Mouse (Mus musculus): ENCODE data around the gene Arhgap19. TPM values are rescaled to one million over a fixed set of nuclear protein-coding genes. Genes with fewer than 3 reads are reported as not detected.

Gene Arhgap19
- polyA plus RNA-seq, 1 experiment from 2014 or later = 36.0 TPM

DNA sequence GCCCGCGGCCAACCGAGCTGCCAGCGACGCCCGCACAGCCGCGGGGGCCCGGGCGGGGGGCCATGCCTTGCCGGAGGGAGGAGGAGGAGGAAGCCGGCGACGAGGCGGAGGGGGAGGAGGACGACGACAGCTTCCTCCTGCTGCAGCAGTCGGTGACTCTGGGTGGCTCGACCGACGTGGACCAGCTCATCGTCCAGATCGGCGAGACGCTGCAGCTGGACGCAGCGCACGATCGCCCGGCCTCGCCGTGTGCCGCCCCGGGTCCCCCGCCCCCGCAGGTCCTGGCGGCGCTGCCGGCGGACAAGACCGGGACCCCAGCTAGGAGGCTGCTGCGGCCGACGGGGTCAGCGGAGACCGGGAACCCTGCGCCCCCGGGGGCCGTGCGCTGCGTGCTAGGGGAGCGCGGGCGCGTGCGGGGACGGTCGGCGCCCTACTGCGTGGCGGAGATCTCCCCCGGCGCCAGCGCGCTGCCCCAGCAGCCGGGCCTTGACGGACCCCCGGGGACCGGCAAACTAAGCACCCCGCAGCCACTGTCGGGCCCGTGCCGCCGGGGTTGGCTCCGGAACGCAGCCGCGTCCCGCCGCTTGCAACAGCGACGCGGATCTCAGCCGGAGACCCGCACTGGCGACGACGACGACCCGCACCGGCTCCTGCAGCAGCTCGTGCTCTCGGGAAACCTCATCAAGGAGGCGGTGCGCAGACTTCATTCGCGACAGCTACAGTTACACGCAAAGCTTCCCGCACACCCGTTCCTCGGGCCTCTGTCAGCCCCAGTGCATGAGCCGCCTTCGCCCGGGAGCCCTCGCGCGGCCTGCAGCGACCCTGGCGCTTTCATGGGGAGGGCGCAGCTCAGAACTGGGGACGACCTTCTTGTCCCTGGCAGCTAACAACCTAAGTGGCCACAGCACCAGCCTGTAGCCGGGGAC, 28.5 kb upstream of the Arhgap19 start:
- H3K4me1 ChIP-seq = peaks cover 41% of the 10 kb centered on the region
- H3K4me3 ChIP-seq (replicated peaks) = peak overlapping the region; percentile 86
- peak; percentile 53 for ATAC-seq (ENCODE audit: low FRiP score)
- H3K9me3 ChIP-seq = no peaks in the 10 kb centered on the region
- WGBS = under 1% methylated on average over 107 of the region's 112 CpGs
- H3K36me3 ChIP-seq (replicated peaks) = no peaks in the 10 kb centered on the region
- H3K9ac ChIP-seq = peak overlapping the region; percentile 80
- peaks cover 18% of the 10 kb centered on the region; the same call in 1 of the 2 replicates for H3K27me3 ChIP-seq
- peak overlapping the region; percentile 92 for H3K27ac ChIP-seq
- H3K4me2 ChIP-seq = peak overlapping the region; percentile 99

DNA sequence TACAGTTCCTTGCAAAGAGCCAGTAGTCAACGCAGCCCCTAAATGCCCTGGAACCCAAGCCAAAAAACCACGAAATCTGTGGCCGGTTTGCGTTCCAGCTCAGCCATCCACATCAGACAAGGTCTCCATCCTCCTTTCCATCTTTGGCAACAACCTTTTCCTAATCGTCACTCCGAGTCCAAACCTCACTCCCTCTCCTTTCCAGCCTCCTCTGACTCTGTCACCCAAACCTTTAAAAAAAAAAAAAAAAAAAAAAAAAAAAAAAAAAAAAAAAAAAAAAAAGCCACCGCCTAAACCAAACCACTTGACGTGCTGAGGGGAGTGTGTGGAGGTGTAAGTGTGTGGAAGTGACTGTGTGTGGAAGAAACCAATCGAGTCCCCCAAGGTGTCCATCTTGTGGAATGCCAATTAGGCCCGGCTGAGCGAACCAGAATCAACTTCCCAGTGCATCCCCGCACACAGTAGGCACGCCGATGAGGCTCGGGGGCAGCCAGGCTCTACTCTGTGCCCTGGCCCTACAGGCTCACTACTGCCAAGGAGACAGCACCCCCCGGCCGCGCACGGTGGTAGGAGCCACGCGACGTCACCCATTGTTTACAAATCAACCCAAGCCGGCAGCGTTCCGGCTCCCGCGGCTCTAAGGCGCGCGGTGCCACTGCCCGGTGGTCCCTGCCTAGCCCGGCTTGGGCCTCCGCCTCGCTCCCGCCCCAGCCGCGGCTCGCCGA, 27.7 kb upstream of the Arhgap19 start, which contains the start of gene Frat1:
Frat1 (plus strand) TSS at position 590 of the 725 bp plus-strand sequence.
- Histone ChIP-seq H3K27ac (peak within 1 kb of the TSS; percentile 92), H3K4me2 (peak within 1 kb of the TSS; percentile 99), H3K4me3 (replicated peaks) (peak within 1 kb of the TSS; percentile 86), H3K27me3 (peaks cover 18% of the 10 kb centered on the region; the same call in 1 of the 2 replicates), H3K4me1 (peaks cover 36% of the 10 kb centered on the region), H3K9ac (peak within 1 kb of the TSS; percentile 80), H3K9me3 (no peaks in the 10 kb centered on the region), H3K36me3 (replicated peaks) (no peaks in the 10 kb centered on the region)
- WGBS = under 1% methylated on average over 37 of the region's 39 CpGs
- peak; percentile 94 for ATAC-seq (ENCODE audit: low FRiP score)

GRCm38 (mm10) chr19:41828941-41829340, 27.1 kb upstream of the Arhgap19 start:
- Histone ChIP-seq H3K4me3 (replicated peaks) (peak overlapping the region; percentile 86), H3K27ac (peak overlapping the region; percentile 82), H3K4me2 (peak overlapping the region; percentile 99), H3K36me3 (replicated peaks) (no peaks in the 10 kb centered on the region), H3K27me3 (peaks cover 18% of the 10 kb centered on the region; the same call in 1 of the 2 replicates), H3K4me1 (peaks cover 36% of the 10 kb centered on the region), H3K9ac (no peak overlapping the region), H3K9me3 (no peaks in the 10 kb centered on the region)
- WGBS = 65% methylated on average over 3 of the region's 3 CpGs
- ATAC-seq (ENCODE audit: low FRiP score) = no peak

DNA sequence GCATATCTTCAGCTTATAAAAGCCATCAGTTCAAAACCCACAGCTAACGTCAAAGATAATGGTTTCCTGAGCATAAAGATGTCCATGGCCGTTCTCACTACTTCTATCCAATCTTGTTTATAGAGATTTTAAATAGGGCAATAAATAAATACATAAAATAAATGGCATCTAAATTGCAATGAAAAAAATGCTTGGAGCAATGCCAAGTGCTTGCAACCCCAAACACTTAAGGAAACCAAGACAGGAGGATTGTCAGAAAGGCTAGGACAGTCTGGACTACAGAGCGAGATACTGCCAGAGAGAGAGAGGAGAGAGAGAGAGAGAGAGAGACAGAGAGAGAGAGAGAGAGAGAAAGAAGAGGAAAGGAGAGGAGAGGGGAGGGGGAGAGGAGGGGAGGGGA, 24.7 kb upstream of the Arhgap19 start:
- 76% methylated on average over 3 of the region's 3 CpGs for WGBS
- ATAC-seq (ENCODE audit: low FRiP score) = no peak

DNA sequence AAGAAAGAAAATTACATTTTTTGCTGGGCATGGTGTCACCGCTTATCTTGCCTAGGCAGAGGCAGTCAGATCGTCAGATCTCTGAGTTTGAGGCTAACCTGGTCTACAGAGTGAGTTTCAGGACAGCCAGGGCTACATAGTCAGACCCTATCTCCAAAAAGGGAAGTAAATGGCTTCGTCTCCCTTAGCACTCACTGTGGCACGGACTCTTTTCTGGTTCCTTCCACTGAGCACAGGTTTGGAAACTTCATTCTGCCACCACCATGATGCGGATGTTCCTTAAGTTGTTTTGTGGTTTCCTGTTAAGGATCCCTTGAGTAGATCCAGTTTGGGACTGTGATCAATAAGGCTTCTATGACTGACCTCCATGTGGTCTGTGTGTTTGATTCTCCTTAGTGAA, 23.1 kb upstream of the Arhgap19 start:
- Histone ChIP-seq H3K27ac (no peak overlapping the region), H3K27me3 (no peaks in the 10 kb centered on the region), H3K9me3 (no peaks in the 10 kb centered on the region), H3K4me1 (peaks cover 3% of the 10 kb centered on the region; the same call in 1 of the 2 replicates), H3K4me3 (replicated peaks) (no peak overlapping the region), H3K9ac (no peak overlapping the region), H3K36me3 (replicated peaks) (no peaks in the 10 kb centered on the region), H3K4me2 (no peak overlapping the region)
- no peak for ATAC-seq (ENCODE audit: low FRiP score)
- WGBS = 88% methylated on average over 5 of the region's 5 CpGs

More for the DNA sequence above, 24.7 kb upstream of the Arhgap19 start:
- no peaks in the 10 kb centered on the region for H3K36me3 ChIP-seq (replicated peaks)
- H3K4me1 ChIP-seq = peaks cover 14% of the 10 kb centered on the region
- no peak overlapping the region for H3K4me3 ChIP-seq (replicated peaks)
- no peak overlapping the region for H3K9ac ChIP-seq
- peaks cover 3% of the 10 kb centered on the region; the same call in 1 of the 2 replicates for H3K27me3 ChIP-seq
- no peak overlapping the region for H3K4me2 ChIP-seq
- no peak overlapping the region for H3K27ac ChIP-seq
- no peaks in the 10 kb centered on the region for H3K9me3 ChIP-seq

GRCm38 (mm10) chr19:41822589-41822988, 20.7 kb upstream of the Arhgap19 start:
- ATAC-seq (ENCODE audit: low FRiP score) = no peak
- no peak overlapping the region for H3K4me2 ChIP-seq
- 89% methylated on average over 1 of the region's 1 CpGs for WGBS

DNA sequence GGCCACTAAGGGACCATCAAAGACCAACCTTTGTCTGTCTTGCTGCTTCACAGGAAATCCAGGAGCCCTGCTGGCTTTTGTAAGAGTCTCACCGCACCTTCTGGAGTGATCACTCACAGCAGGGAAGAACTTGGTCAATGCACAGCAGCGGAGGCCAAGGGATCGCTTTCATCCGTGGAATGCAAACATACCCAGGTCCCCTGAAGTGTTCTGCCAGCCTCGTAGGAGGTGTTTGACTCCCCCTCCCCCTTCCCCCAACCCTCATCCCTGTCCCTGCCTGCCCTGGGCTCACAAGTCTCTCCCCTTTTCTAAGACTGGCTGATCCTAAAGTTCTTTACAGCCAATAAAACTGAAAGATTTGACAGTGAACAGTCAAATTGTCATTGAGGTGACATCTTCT, 19.6 kb upstream of the Arhgap19 start:
- no peaks in the 10 kb centered on the region for H3K27me3 ChIP-seq
- H3K4me1 ChIP-seq = no peaks in the 10 kb centered on the region
- WGBS = 10% methylated on average over 5 of the region's 5 CpGs

More at GRCm38 (mm10) chr19:41822589-41822988, 20.7 kb upstream of the Arhgap19 start:
- no peak overlapping the region for H3K9ac ChIP-seq
- no peaks in the 10 kb centered on the region for H3K9me3 ChIP-seq
- no peak overlapping the region for H3K27ac ChIP-seq
- no peak overlapping the region for H3K4me3 ChIP-seq (replicated peaks)
- H3K36me3 ChIP-seq (replicated peaks) = no peaks in the 10 kb centered on the region
- H3K4me1 ChIP-seq = no peaks in the 10 kb centered on the region
- H3K27me3 ChIP-seq = no peaks in the 10 kb centered on the region

DNA sequence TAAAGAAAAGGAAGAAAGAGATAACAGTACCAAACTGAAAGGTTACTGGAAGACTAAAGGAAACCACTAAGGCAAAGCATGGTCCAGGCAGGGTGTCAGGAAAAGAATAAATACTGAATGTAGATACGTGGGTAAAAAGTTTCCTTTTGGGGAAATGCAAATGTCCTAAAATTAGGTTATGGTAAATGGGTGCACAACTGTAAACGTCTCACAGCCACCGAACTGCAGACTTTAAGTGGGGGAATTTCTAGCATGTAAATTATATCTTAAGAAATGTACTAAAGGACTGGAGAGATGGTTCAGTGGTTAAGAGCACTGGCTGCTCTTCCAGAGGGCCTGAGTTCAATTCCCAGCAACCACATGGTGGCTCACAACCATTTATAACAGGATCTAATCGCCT, 16.9 kb upstream of the Arhgap19 start:
- no peak for ATAC-seq (ENCODE audit: low FRiP score)
- Histone ChIP-seq H3K27me3 (no peaks in the 10 kb centered on the region), H3K4me1 (no peaks in the 10 kb centered on the region), H3K9ac (no peak overlapping the region), H3K4me3 (replicated peaks) (no peak overlapping the region), H3K4me2 (no peak overlapping the region), H3K9me3 (no peaks in the 10 kb centered on the region), H3K27ac (no peak overlapping the region), H3K36me3 (replicated peaks) (no peaks in the 10 kb centered on the region)
- 86% methylated on average over 4 of the region's 4 CpGs for WGBS

More for the DNA sequence above, 19.6 kb upstream of the Arhgap19 start:
- no peak for ATAC-seq (ENCODE audit: low FRiP score)
- H3K9ac ChIP-seq = no peak overlapping the region
- H3K27ac ChIP-seq = no peak overlapping the region
- H3K36me3 ChIP-seq (replicated peaks) = no peaks in the 10 kb centered on the region
- no peaks in the 10 kb centered on the region for H3K9me3 ChIP-seq
- H3K4me2 ChIP-seq = no peak overlapping the region
- H3K4me3 ChIP-seq (replicated peaks) = no peak overlapping the region

GRCm38 (mm10) chr19:41817325-41817724, 15.5 kb upstream of the Arhgap19 start:
- Histone ChIP-seq H3K27ac (no peak overlapping the region), H3K4me3 (replicated peaks) (no peak overlapping the region), H3K9ac (no peak overlapping the region), H3K9me3 (no peaks in the 10 kb centered on the region), H3K27me3 (no peaks in the 10 kb centered on the region), H3K4me1 (no peaks in the 10 kb centered on the region), H3K4me2 (no peak overlapping the region), H3K36me3 (replicated peaks) (no peaks in the 10 kb centered on the region)
- WGBS = 54% methylated on average over 10 of the region's 10 CpGs
- no peak for ATAC-seq (ENCODE audit: low FRiP score)

GRCm38 (mm10) chr19:41816915-41817314, 15.1 kb upstream of the Arhgap19 start:
- Histone ChIP-seq H3K9me3 (no peaks in the 10 kb centered on the region), H3K27ac (no peak overlapping the region), H3K4me3 (replicated peaks) (no peak overlapping the region), H3K4me1 (no peaks in the 10 kb centered on the region), H3K27me3 (no peaks in the 10 kb centered on the region), H3K9ac (no peak overlapping the region), H3K36me3 (replicated peaks) (no peaks in the 10 kb centered on the region), H3K4me2 (no peak overlapping the region)
- no peak for ATAC-seq (ENCODE audit: low FRiP score)
- 64% methylated on average over 5 of the region's 5 CpGs for WGBS

DNA sequence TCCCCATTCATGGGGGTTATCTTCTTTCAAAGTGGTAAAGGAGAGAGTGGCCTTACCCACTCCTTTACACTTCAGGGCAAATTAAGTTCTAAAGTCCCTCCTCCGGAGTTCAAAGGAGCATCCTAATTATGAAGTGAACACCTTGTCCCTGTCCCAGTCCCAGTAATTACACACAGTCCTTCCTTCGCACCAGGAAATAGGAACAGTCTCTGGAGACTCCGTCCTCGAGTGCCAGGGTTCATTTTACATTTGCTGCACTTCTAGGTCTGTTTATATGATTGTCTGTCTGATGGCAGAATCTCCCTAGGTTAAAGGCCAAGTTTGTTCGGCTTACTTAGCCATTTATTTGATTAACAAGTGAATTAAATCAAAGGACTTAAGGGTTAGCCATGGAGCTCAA, 14.6 kb upstream of the Arhgap19 start:
- H3K4me1 ChIP-seq = no peaks in the 10 kb centered on the region
- 78% methylated on average over 5 of the region's 5 CpGs for WGBS
- H3K36me3 ChIP-seq (replicated peaks) = no peaks in the 10 kb centered on the region
- no peak overlapping the region for H3K4me3 ChIP-seq (replicated peaks)
- no peak overlapping the region for H3K27ac ChIP-seq
- no peak overlapping the region for H3K9ac ChIP-seq
- no peaks in the 10 kb centered on the region for H3K9me3 ChIP-seq
- no peak overlapping the region for H3K4me2 ChIP-seq
- H3K27me3 ChIP-seq = no peaks in the 10 kb centered on the region
- ATAC-seq (ENCODE audit: low FRiP score) = no peak

GRCm38 (mm10) chr19:41813374-41813773, 11.5 kb upstream of the Arhgap19 start:
- WGBS = 90% methylated on average over 4 of the region's 4 CpGs
- H3K36me3 ChIP-seq (replicated peaks) = no peaks in the 10 kb centered on the region

More at GRCm38 (mm10) chr19:41813374-41813773, 11.5 kb upstream of the Arhgap19 start:
- Histone ChIP-seq H3K27me3 (no peaks in the 10 kb centered on the region), H3K9ac (no peak overlapping the region), H3K4me1 (no peaks in the 10 kb centered on the region), H3K4me2 (no peak overlapping the region), H3K4me3 (replicated peaks) (no peak overlapping the region), H3K27ac (no peak overlapping the region), H3K9me3 (no peaks in the 10 kb centered on the region)
- ATAC-seq (ENCODE audit: low FRiP score) = no peak
